Mouse (Mus musculus) embryo, embryonic 11 days (tissue): ENCODE measurements at regions not wholly inside any gene's neighbourhood (a gene's known extent, or its start where the extent isn't known, plus 50 kb on each side); places are given as distances from the start of the nearest gene placed in this dataset.
"Not testable (repeated sequence)": the region's sequence is repeated elsewhere in the genome, so short reads cannot be mapped to it uniquely, and the experiment has no call there.

Source experiments
- DNase-seq: peaks from one replicate; pipeline ENCODE4 v3.0.0-alpha.2; 2015

- not testable (repeated sequence) for DNase-seq
Observed at GRCm38 (mm10) chr5:109842186-109842978, 80.8 kb upstream of the Gm15446 start.

- not testable (repeated sequence) for DNase-seq
Observed at GRCm38 (mm10) chr5:109844236-109844635, 79.0 kb upstream of the Gm15446 start.

- peak; percentile 74 for DNase-seq
Observed at GRCm38 (mm10) chr5:109844753-109845186, 78.4 kb upstream of the Gm15446 start.

- not testable (repeated sequence) for DNase-seq
Observed at GRCm38 (mm10) chr5:109851225-109851624, 72.0 kb upstream of the Gm15446 start.

- DNase-seq, result no peak
Observed at GRCm38 (mm10) chr5:109860402-109860801, 62.8 kb upstream of the Gm15446 start.

GRCm38 (mm10) chr5:109864517-109864916, 58.7 kb upstream of the Gm15446 start:
- not testable (repeated sequence) for DNase-seq

GRCm38 (mm10) chr5:109865628-109866027, 57.6 kb upstream of the Gm15446 start:
- DNase-seq, result no peak

- DNase-seq, result peak; percentile 93
Observed at GRCm38 (mm10) chr5:109866337-109867126, 56.7 kb upstream of the Gm15446 start.

- not testable (repeated sequence) for DNase-seq
Observed at GRCm38 (mm10) chr5:109867221-109867620, 56.0 kb upstream of the Gm15446 start.
